Mouse (Mus musculus) mouse embryonic stem cell (cell line): Measurements from ENCODE around the gene Plscr2.

Source experiments
- in situ Hi-C, 2 experiments: fragments of 300-500 bp; cut with MboI; formaldehyde crosslinking; loops; 1 replicate in 1 of 2; 3 replicates in 1 of 2; pipeline ENCODE4 v1.14.3; 2019 to 2020; ENCODE audit warnings: low sequenced_read_pairs in 2 of 2, low pct_unique_long_range_greater_than_20kb in 1 of 2, mixed read lengths in 1 of 2; ENCODE audit not compliant: unreplicated experiment in 1 of 2

The Plscr2 gene

DNA sequence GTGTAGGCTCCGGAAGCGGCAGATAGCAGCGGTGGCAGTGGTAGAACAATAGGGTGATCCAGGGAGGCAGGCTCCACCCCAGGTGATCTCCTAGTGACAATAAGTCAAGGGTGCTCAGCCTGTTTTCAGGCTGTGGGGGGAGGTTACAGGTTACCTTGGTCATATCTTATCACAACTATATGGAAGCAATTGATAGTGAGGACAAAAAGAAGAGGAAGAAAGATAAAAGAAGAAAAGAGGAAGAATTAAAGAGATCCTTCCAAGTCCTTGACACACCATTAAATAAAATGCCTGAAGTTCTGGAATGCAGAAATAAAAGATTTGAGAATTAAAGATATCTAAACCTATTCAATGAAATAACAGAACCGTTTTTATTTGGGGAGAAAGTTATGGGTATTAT is 51.4 kb downstream of the Plscr2 start:
- in situ Hi-C loops = no loop called here

DNA sequence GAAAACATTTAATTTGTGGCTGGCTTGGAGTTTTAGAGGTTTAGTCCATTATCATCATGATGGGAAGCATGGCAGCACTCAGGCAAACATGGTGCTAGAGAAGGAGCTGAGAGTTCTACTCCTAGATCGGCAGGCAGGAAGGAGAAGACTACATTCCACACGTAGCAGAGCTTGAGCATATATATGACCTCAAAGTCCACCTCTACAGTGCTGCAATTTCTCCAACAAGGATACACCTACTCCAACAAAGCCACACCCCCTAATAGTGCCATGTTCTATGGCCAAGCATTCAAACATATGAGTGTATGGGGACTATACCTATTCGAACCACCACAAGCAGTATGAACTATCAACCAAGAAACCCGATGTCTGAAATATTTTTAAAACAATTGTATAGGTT is 56.0 kb downstream of the Plscr2 start:
- in situ Hi-C loops = no loop called here

DNA sequence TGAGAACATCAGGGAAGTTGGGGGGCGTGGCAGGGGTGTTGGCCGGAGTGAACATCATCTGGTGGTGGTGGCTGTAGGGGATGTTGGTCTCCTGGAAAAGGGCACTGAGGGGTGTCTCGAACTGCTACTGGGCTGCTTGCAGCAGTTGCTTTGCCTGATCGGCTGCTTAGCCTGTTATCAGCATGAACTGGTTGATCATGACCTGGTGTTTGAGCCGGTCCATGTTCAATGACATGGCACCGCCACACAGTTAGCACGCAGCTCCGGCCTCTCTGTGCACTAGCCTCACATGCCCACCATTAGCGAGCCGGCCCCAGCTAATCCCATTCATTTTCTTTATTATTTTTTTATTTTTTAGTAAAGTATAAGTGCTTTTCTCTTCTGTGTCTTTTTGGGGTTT is 59.4 kb downstream of the Plscr2 start:
- in situ Hi-C loops = no loop called here

DNA sequence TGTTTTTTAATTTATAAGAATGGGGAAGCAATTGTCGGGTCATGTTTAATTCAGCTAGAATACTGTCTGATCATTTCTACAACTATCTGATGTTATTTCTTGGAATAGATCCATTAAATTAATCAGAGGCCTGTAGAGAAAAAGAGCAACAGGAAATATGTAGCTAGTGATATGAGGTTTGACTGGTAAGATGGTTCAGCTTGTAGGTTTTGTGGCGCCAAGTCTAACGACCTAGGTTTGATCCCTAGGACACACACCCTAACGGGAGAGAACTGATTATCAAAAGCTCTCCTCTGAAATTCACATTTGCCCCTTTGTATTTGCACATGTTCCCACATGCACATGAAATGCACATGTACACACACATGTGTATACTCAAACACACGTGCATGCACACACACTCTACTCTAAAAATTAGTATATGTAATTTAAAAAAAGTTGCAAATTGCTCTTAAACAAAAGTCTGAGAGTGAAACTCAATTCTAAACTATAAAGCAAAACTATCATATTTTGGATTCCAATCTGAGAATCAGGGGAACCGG is 59.9 kb downstream of the Plscr2 start:
- in situ Hi-C loops = no loop called here

DNA sequence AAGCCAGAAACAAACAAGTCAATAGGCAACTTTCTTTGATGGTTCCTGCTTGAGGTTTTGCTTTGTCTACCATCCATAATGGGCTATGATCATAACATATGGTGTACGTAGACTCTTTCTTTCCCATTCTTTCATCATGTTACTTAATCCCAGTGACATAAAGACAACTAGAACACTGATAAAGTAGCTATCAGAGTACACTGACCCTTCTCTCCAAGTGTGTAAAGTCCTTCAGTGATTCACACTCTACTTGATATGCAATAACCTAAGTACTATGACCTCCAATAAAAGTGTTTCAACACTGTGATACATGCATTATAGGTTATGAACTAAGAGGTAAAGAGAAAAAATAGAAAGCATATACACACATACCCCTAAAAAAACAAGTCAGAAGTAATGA is 61.7 kb downstream of the Plscr2 start:
- in situ Hi-C loops = no loop called here

DNA sequence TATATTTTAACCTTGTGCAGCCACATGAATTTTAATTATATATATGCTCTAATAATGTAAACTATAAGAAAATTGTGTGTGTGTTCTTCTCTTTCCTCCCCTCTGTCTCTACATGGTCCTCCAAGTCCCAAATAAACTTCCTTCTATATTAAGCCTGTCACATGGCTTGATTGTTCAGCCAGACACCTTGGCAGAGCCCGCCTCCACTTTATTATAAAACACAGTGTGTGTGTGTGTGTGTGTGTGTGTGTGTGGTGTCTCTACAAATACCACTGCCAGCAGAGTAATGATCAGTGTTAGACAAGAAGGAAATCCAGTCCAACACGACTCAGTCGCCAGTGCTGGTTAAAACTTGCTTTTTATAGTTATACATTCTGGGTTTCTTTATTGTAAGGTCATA is 62.3 kb downstream of the Plscr2 start:
- in situ Hi-C loops = no loop called here

DNA sequence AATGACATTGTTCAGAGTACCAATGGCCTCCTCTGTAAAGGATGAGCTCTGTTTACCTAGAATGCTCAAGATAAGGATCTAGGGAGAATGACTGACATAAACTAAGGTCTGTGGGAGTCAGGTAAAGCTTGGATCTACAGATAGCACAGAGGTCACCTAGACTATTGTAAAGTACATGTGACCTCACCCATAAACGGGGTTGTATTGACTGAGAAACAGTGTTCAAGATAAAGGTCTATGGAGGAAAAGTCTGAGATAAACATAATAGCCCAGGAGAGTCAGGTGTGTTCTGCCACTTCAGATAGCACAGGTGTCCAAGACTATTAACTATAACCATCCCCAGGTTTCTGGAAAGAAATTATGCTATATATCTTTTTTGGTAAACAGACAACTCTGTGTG is 63.6 kb downstream of the Plscr2 start:
- in situ Hi-C loops = no loop called here
